16 mouse cellular contexts compared by ENCODE assay signal in genomic region chr9:13049079-13049478, GRCm38 (mm10).
"Had no signal": no experiment of that assay in that cellular context is flagged by ENCODE, and none has a peak within 500 bp of the region (broad histone marks: within the 10 kb centered on the region; RNA-seq: fewer than 3 reads in every experiment).

No protein-coding gene starts in this region.

- DNase-seq: retina, postnatal 1 day; right cerebral cortex, adult 18-20 months; right cerebral cortex, postnatal 14 days; right cerebral cortex, postnatal 25 days; right cerebral cortex, postnatal 4 days; spleen, adult 18-20 months; thymus, adult 18-20 months; thymus, adult 2 months; thymus, postnatal 14 days; thymus, postnatal 25 days; thymus, postnatal 36 days; thymus, postnatal 4 days had no signal

- H3K9me3 ChIP-seq: neural tube, embryonic 13.5 days; neural tube, embryonic 15.5 days; stomach, embryonic 15.5 days had no signal

- H3K27me3 ChIP-seq: neural tube, embryonic 13.5 days; neural tube, embryonic 15.5 days; stomach, embryonic 15.5 days had no signal

- H3K36me3 ChIP-seq: neural tube, embryonic 13.5 days; neural tube, embryonic 15.5 days; stomach, embryonic 15.5 days had no signal

- H3K4me1 ChIP-seq: neural tube, embryonic 13.5 days; neural tube, embryonic 15.5 days; stomach, embryonic 15.5 days had no signal

- H3K27ac ChIP-seq: neural tube, embryonic 13.5 days; neural tube, embryonic 15.5 days; stomach, embryonic 15.5 days; stomach, postnatal 0 days had no signal

- H3K9ac ChIP-seq: neural tube, embryonic 13.5 days; neural tube, embryonic 15.5 days; stomach, embryonic 15.5 days had no signal

- H3K4me2 ChIP-seq: neural tube, embryonic 13.5 days; neural tube, embryonic 15.5 days; stomach, embryonic 15.5 days had no signal

- H3K4me3 ChIP-seq: neural tube, embryonic 13.5 days; neural tube, embryonic 15.5 days; stomach, embryonic 15.5 days had no signal
